Mouse (Mus musculus) heart, adult 9 months (tissue): Measurements from ENCODE around the gene Hck.
A peak's percentile ranks its signal among the peaks of the same experiment; 100 is the strongest.

ENCODE experiments used
- DNase-seq, 2 experiments: peaks; one replicate each; pipeline ENCODE4 v3.0.0; 2022; ENCODE audit warnings: low spot score in 2 of 2

Gene Hck

DNA sequence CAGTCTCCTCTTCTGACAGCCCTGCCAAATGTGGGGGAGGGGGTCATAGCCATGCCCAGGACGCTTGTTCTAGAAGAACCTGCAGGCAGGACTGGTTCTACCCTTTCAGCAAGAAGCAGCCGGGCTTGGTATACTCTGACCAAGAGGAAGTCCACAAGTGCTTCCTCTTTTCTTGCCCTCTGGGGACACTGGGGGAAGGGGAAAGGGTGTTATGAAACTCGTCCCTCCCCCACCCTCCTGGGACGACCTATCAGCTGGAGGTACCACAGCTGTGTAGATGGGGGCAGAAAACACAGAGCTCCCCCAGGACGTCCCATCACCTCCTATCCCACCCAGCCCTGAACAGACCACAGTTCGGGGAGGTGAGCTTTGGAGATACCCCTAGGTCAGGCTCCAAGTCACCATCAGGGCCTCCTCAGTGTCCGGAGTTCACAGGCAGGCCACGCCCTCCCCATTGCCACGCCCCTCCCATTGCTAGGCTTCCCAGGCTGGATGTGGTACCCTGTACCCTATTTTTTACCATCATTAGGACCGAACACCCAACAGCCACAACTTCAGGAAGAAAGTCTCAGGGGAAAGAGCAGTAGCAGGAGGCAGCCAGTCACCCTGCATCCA is 17.6 kb upstream of the Hck start:
- peak; percentile 56 to 81 for DNase-seq

DNA sequence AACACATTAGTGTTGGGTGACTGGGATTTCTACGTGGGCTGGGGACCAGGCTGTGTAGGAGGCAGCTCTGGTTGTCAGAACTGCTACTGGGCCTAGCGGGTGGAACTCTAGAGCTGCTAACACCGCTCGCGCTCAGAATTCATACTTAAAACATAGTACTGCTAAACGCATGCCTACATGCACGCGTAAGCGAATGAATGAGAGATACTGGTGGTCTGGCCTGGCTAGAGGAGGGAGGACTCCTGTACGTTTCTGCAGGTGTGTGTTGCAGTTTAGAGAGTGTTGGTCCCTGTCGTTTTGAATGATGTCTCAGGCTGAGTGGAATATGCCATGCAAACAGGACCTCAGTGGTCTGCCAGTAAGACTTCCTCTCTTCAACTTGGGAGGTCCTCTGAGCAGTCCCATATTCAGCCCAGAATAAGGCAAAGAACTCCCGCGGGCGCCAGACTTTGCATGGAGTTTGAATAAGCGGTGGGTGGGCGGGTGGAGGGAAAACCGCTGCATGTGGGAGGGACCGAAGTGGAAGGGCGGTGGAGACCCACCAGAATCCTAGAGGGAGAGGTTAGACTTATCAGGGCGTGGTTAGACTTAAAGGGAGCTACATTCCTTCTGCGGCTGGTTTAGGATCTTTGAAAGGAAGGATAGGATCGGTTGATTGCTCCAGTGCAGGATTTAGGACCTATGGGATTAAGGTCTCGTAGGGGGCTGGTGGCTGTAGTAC is 1.1 kb upstream of the Hck start:
- DNase-seq, result no peak

DNA sequence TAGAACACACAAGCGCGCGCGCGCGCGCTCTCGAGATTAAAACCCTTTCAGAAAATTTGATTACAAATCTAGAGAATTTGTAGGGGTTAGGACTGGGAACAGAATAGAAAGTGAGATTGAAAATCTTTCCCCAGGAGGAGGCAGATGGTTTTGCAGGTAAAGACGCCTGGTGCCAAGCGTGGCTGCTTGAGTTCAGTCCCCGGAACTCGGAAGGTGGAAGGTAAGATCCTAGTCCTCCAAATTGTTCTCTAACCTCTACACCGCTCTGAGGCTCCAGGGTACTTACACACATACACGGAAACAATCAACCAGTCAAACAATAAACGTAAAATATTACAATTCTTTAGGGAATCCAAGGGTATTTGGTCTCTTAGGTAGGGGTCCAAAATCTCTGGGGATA is 466 bp upstream of the Hck start:
- no peak for DNase-seq

DNA sequence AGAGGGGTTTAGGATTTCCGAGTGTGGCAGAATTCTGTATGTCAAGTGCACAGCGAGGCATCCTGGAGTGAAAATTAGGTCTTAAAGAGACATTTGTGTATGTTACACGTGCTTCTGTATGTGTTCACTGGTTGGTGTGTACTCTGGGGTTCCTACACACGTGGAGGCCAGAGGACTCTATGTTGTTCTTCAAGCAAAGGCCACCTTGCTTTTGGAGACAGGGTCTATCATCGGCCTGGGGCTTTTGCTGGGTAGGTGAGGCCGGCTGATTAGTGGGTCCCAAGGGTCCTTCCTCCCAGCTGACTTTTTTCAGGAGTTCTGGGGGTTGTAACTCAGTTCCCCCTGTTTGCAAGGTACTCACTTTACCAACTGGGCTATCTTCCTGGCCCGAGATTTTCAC is 1.3 kb downstream of the Hck start:
- no peak for DNase-seq

DNA sequence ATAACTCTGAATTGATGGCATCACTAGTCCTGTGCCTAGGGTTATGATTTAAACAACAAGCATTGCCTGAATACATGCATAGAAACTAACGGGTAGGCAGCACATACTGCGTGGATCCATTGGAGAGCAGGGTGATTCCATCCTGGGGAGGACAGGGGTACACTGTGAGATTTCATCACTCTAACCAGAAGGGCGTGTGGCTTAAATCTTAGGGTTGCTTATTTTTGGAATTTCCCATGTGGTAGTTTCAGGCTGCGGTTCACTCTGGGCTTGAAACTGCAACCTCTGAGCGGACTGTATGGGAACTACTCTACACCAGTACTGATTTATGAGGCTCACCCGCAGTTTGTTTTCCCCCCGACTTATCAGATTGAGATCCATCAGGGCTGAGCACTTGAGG is 3.0 kb downstream of the Hck start:
- no peak for DNase-seq

DNA sequence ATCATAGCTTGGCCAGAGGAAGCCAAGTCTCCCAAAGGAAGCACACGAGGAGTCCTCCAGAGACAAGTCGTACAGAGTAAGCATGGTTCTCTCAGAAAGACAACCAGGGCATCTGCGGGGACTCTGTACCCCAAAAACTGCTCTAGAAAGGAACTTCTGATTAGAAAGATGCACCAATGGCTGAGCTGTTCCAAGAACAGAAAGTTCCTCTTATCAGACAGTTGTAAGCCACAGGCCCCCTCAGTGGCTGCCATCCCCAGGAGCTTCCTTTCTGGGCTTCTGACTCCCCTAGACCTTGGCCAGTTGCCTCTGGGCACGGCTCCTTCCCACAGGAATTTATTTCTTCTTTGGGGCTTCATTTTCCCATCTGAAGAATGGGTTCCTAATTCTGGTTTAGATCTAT is 7.4 kb downstream of the Hck start:
- DNase-seq, result no peak

DNA sequence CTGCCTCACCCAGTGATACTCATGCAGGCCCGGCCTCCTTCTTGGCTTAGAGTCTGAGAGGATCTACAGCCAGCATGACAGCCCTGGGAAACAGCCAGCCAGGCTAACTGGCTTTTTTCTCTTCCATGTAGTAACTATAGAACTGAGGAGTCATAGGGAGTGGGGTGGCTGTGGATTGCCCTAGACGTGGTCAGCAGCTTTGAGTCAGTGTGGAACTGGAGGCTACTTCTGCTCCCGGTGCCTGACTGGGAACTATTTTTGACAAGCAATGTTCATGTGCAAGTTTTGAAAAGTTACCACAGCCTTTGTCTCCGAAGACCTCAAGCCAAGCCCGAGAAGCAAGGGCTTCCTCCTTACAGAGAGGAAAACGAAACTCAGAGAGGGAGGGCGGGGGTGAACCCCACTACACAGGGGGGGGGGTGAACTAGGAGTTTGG is 8.8 kb downstream of the Hck start:
- DNase-seq, result peak; percentile 14 to 50

DNA sequence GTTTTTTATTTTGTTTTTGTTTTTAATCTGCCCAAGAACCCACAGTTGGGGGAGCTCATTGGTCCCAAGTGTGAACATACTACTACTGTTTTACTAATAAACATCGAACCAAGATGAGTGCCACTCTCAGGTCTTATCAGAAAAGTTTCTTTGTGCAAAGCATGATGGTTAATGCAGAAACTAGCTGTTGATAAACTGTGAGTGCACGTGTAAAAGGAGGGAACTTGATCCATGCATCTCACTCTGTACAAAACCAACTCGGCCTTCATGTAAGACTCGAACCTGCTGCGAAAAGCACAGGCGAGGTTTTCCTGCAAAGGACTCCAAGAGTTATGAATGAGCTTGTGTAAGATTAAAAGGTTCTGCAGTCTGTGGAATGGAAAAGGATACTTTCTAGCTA is 11.2 kb downstream of the Hck start:
- no peak for DNase-seq

DNA sequence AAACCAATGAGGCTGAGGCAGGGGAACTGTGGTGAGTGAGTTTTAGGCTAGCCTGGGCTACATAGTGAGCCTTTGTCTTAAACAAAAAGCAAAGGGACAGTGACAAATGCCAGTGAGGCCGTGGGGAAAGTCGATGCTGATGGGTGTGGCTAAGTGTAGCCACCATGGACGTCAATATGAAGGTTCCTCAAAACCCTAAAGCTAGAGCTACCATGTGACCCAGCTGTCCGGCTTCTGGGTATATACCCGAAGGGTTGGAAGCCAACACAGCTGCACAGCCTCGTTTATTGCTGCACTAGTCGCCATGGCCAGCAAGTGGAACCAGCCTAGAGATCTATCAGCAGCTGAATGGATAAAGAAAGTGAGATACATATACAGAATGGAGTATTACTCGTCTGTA is 11.9 kb downstream of the Hck start:
- DNase-seq, result no peak

DNA sequence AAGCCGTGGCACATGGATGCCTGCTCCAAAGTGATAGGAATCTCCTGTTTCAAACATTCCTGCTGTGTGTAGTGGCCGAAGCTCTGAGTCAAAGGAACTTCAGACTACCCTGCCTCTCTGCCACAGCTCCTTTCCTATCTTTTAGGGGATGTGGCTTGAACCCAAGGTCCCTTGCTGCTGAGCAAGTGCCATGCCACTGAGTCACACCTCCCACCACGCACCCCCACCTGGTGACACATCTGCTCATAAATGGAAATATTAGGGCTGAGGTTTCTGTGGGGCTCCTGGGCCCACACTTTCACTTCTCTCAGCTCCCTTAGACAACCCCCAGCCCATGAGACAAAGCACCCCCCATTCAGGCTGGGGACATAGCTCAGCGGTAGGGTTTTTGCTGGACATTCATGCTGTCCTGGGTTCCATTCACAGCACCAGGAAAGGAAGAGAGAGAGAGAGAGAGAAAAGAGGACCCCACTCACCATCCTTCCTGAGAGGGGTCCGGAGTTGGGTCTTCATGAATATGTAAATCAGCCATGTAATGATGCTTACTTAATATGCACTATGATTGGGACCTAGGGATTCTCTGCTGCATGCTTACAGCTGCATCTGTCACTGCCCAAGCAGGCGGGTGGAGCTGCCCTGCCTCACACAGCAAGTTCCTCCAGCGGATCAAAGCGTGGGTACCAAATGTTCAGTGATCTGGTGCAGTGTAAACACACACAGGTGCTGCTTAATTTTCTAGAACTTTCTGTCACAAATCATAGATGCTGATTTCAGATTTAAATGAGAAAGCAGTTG is 13.8 kb downstream of the Hck start:
- no peak for DNase-seq

DNA sequence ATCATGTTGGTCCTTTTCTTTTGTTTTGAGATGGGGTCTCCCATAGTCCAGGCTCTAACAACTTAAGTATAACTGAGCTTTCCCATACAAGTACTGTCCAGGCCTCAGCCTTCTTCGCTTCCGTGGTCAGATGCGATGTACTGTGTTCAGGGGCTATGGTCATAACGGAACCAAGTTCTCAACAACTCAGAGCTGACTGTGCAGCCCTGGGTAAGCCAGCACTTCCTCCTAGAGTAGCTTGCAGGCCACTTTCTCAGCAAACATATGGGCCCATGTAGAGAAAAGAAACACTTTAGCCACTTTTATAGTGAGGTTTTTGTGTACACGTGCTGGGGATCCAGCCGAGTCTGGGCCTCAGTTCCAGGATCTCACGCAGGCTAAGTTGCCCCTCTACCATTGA is 14.4 kb downstream of the Hck start:
- DNase-seq, result no peak

DNA sequence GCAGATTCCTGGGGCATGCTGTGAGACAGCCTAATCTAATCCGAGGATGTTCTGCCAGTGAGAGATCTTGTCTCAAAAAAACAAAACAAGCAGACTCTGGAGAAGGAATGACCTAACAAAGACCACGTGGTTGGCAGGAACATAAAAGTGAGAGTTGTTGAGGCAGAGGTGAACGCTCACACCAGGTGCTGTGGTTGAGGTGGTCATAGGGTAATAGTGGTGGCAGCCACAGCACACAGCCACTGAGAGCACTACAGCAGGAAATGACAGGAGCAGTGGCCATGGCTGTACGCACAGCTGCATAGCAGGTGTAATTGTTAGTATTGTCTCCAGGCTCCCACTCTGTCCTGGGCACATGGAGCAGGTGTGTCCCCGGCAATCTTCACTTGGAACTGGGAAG is 17.6 kb downstream of the Hck start:
- DNase-seq, result no peak

DNA sequence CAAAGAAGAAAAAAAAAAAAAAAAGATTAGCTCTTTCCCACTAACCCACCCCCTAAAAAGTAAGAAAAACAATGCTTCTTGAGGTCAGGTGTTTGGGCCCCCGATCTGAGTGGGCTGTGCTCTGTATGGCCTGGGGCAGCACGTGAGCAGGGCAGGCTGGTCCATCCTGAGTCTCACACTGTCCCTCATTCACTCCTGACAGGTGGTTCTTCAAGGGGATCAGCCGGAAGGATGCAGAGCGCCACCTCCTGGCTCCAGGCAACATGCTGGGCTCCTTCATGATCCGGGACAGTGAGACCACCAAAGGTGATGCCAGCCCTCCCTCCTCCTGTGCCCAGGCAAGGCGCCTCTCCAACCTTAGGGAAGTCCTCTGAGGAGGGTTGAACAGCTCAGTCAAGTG is 22.8 kb downstream of the Hck start:
- DNase-seq, result no peak

DNA sequence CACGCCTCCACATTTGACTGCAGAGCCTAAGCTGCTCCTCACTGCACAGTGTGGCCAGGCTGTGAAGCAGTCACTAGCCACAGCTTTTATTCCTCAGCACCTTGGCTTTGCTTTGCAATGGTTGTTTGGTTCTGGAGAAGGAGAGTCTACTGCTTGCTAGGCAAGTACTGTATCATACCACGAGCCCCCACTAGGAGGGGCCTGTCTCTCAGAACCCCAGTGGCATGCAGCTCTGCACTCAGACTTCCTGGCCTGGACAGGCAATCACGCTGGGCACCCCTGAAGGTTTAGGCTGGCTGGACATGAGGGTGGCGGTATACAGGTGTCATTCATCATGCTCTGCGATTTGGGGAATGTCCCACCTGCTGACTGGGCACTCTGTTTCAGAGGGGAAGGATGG is 26.0 kb downstream of the Hck start:
- DNase-seq, result no peak

DNA sequence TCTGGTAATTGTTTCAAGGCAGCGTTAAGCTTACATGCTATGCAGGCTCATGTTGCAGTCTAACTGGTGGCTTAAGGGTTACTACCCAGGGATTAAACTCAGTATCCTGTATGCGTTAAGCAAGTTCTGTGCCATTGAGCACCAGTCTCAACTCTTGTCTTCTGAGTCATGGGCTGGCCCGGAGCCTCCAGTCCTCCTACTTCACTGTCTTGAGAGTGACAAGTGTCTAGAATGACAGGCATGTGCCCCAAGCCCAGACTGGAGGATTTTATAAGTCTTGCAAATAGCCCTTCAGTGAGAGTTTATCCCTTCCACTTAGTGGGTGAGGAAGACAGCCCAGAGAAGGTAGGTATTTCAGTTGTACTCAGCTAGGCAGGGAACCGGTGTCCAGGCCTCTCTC is 27.9 kb downstream of the Hck start:
- DNase-seq, result no peak

DNA sequence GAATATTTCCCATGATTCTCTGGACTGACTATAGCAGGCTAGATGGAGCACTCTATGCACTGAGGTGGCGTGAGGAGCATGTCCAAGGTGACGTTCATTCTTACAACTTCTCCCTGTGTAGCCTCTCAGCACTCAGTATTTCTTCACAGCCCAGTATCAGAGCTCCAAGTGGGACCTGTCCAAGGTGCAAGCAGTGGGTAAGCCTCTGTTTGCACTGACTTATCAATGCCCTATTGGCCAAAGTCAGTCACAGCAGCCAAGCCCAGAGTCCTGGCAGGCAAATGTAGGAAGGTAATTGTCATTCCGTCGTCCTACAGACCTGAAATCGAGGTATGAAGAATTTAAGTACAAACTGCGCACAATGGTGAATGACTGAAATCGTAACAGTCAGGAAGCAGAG is 30.9 kb downstream of the Hck start:
- no peak for DNase-seq

DNA sequence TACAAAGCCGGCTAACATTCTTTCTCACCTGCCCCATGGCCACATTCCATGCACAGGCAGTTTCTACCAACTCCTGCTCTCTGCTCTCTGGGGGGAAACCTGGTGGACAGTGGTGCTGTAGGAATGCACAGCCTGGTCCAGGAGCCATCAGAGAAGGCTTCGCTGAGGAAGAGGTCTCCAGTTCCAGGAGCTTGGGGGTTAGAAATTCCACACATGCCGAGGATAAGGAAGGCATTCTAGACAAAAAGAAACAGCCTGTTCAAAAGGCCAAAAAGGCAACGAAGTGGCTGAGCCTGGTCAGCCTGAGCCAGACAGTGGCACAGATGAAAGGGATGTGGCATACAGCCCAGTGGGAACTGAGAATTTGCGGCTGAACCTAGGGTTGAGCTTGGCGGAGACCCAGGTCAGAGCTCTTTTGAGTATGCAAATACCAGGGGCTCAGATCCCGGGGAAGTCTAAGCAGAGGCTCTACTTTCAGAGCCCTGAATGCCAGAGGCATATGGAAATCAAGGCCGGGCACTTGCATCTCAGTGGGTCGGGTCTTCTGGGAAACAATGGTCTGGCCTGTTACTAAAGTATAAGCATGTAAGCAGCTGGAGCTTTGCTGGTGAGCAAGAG is 31.8 kb downstream of the Hck start:
- peak; percentile 19 to 36 for DNase-seq

DNA sequence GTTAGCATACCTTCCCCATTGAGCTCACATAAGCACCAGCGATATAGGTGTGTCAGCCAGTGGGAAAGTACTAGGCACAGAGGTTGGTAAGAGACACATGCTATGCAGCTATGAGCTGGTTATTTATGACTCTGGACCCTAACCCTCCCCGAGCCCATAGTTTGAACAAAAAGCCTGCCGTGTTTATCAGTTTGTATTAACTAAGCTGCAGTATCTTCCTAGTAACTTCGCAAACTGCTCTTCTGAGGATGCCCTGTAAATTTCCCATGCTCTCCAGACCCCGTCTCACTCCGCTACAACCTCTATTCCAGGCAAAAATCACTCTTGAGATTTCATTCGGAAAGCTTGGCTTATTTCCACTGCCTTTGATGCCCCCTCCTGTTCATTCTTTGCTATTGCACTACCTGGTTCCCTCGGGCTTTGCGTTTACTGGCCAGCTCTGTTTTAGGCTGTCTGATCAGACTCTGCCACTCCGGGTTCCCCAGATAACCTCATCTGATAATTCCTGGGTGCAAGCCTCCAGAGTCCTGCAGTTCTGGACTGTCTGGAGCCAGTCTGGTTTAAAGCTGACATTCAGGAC is 34.4 kb downstream of the Hck start:
- peak in 1 of 2 experiments; percentile 11 for DNase-seq

DNA sequence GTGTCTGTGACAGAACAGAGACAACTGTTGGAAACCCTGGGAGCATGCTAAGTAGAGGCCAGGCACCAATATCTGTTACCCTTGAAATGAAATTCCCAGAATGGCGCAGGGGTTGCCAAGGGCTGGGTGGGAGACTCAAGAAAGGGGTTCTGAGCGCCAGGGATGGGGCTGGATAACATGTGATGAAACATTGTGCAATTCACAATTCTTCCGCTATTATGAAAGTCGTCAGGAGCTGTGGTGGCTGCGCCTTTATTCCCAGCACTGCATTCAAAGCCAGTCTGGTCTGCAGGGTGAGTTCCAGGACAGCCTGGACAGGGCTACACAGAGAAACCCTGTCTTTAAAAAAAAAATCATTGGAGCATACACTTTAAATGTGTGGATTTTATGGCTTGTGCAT is 37.1 kb downstream of the Hck start:
- no peak for DNase-seq

DNA sequence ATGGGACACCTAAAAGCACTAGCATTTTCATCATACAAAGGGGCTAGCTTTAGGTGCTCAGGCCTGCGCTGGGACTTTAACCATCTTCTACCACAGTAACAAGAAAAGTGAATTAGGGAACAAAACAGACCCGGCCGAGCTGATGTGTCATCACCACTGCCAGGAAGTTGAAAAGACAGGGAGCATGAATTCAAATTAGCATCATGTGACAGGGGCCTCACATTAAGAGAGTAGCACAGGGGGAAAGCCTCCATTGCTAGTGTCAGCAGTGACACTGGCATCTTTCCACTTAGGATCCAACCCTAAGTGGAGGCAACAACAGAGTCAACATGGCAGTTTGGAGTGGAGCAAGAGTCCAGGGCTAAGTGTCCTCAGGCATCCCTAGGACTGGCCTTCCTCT is 39.0 kb downstream of the Hck start:
- DNase-seq, result no peak

DNA sequence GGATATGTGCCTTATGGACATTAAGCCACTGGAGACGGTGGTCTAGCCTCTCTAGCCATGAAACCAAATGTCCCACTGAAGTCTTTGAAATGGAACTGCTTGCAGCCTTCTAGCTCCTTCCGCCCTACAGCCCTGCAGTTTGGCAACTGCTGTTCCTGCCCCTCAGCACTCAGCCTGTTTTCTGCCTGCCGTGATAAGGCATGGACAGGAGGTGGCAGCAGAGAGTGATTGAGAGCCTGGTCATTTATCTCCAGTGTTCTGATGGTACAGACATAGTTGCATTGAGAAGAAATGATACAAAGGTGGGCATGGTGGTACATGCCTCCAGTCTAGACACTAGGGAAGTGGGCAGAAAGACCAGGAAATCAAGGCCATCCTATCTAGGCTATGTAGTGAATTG is 39.4 kb downstream of the Hck start:
- peak; percentile 35 to 47 for DNase-seq

DNA sequence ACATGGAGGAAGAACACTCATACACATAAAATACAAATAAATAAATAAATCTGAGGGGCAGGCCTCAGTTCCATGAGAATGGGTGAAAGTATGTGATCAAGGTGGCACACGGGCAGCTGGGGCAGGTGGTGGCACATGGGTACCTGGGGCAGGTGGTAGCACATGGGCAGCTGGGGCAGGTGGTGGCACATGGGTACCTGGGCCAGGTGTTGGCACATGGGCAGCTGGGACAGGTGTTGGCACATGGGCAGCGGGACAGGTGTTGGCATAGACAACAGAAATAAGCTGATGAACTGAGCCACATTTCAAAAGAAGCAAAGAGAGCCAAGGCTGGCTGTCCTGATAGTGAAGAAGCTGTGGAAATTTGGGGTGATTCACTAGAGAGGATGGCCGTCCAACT is 41.5 kb downstream of the Hck start:
- DNase-seq, result no peak
